Mouse (Mus musculus) intestine, postnatal 0 days (tissue): ENCODE data around the gene Sucla2. TPM values are rescaled to one million over a fixed set of nuclear protein-coding genes. Genes with fewer than 3 reads are reported as not detected.
"Not testable (repeated sequence)": the region's sequence is repeated elsewhere in the genome, so short reads cannot be mapped to it uniquely, and the experiment has no call there.

Experiments used
- ATAC-seq: fragments of 200-750 bp; cut with Nextera tagmentation; 2 replicates; pipeline ENCODE4 v1.8.0; 2017; ENCODE audit warnings: mild to moderate bottlenecking, moderate TSS enrichment, moderate library complexity
- H3K27ac ChIP-seq: fragments of 300-500 bp; sonication (generic); 2 replicates; pipeline ENCODE4 v1.5.1; 2014; ENCODE audit warnings: mild to moderate bottlenecking, low read depth, low read length, moderate library complexity
- H3K27me3 ChIP-seq: fragments of 300-500 bp; sonication (generic); replicated peaks from 2 replicates; pipeline ENCODE4 v1.6.1; 2014; ENCODE audit warnings: low read length, mixed read lengths; ENCODE audit not compliant: control insufficient read depth, insufficient read depth
- H3K36me3 ChIP-seq: fragments of 300-500 bp; sonication (generic); 2 replicates; pipeline ENCODE4 v1.6.1; 2014; ENCODE audit warnings: mild to moderate bottlenecking, moderate library complexity; ENCODE audit not compliant: control insufficient read depth, insufficient read depth
- H3K4me1 ChIP-seq: fragments of 300-500 bp; sonication (generic); replicated peaks from 2 replicates; pipeline ENCODE4 v1.6.1; 2014; ENCODE audit warnings: antibody characterized with exemption, low read length, mixed read lengths; ENCODE audit not compliant: control insufficient read depth, insufficient read depth
- H3K4me2 ChIP-seq: fragments of 300-500 bp; sonication (generic); replicated peaks from 2 replicates; pipeline ENCODE4 v1.6.1; 2014; ENCODE audit warnings: low read depth, mild to moderate bottlenecking, moderate library complexity
- H3K4me3 ChIP-seq: fragments of 300-500 bp; sonication (generic); 2 replicates; pipeline ENCODE4 v1.5.1; 2014; ENCODE audit warnings: low read depth, low read length
- H3K9ac ChIP-seq: fragments of 300-500 bp; sonication (generic); 2 replicates; pipeline ENCODE4 v1.6.1; 2014; ENCODE audit warnings: mild to moderate bottlenecking, low read depth, low read length
- H3K9me3 ChIP-seq: fragments of 300-500 bp; sonication (generic); 2 replicates; pipeline ENCODE4 v1.6.1; 2016; ENCODE audit warnings: mixed run types; ENCODE audit not compliant: control insufficient read depth
- CTCF ChIP-seq: sonication (generic); IDR thresholded peaks from 2 replicates; pipeline ENCODE4 v1.5.1; 2016; ENCODE audit warnings: low read depth, mild to moderate bottlenecking, control low read depth, antibody characterized with exemption, moderate library complexity
- WGBS: fragments of 180-500 bp; shearing (Covaris S2); extraction: QIAGEN DNeasy Blood & Tissue Kit; methylation state at CpG from one replicate; pipeline ENCODE4 v1.1.7; 2014; 5-methylcytosine and 5-hydroxymethylcytosine counted together
- polyA plus RNA-seq: library from polyadenylated mRNA; unstranded; fragments of >200 nt; fragmentation: Nextera tagmentation; extraction: Ambion mirVana; gene quantifications from 2 replicates; pipeline ENCODE4 v1.2.1, GENCODE M21; 2015

Gene Sucla2
- polyA plus RNA-seq, 1 experiment from 2014 or later: 202 TPM

- peaks cover 3% of the 10 kb centered on the region; the same call in 1 of the 2 replicates for H3K36me3 ChIP-seq
- H3K27me3 ChIP-seq: no peaks in the 10 kb centered on the region
- no peak overlapping the region for H3K27ac ChIP-seq
- no peaks in the 10 kb centered on the region for H3K4me1 ChIP-seq
- TF ChIP-seq CTCF: no peak
- ATAC-seq: no peak
- H3K4me2 ChIP-seq: no peak overlapping the region
- H3K4me3 ChIP-seq: no peak overlapping the region
- WGBS: 29% methylated on average over 11 of the region's 11 CpGs
- H3K9ac ChIP-seq: no peak overlapping the region
- H3K9me3 ChIP-seq: no peaks in the 10 kb centered on the region
These were observed 83.8 kb downstream of the Sucla2 start for GRCm38 (mm10) chr14:73608668-73609481.

- not testable (repeated sequence) for H3K9me3 ChIP-seq, H3K27me3 ChIP-seq, ATAC-seq, H3K9ac ChIP-seq, H3K4me1 ChIP-seq, H3K4me2 ChIP-seq, H3K36me3 ChIP-seq, H3K27ac ChIP-seq, H3K4me3 ChIP-seq
- 57% methylated on average over 1 of the region's 1 CpGs for WGBS
These were observed 89.8 kb downstream of the Sucla2 start for GRCm38 (mm10) chr14:73614961-73615360.

- H3K27ac ChIP-seq: no peak overlapping the region
- no peaks in the 10 kb centered on the region for H3K27me3 ChIP-seq
- H3K4me1 ChIP-seq: no peaks in the 10 kb centered on the region
- TF ChIP-seq CTCF: no peak
- no peak overlapping the region for H3K9ac ChIP-seq
- H3K4me3 ChIP-seq: no peak overlapping the region
- no peaks in the 10 kb centered on the region for H3K9me3 ChIP-seq
- WGBS: 82% methylated on average over 3 of the region's 3 CpGs
- H3K36me3 ChIP-seq: no peaks in the 10 kb centered on the region
- H3K4me2 ChIP-seq: no peak overlapping the region
- ATAC-seq: no peak
These were observed 95.8 kb downstream of the Sucla2 start for GRCm38 (mm10) chr14:73620880-73621279.

- H3K4me3 ChIP-seq: no peak overlapping the region
- H3K9me3 ChIP-seq: no peaks in the 10 kb centered on the region
- TF ChIP-seq CTCF: no peak
- ATAC-seq: no peak
- no peaks in the 10 kb centered on the region for H3K36me3 ChIP-seq
- 79% methylated on average over 1 of the region's 1 CpGs for WGBS
- no peaks in the 10 kb centered on the region for H3K4me1 ChIP-seq
- H3K27ac ChIP-seq: no peak overlapping the region
- H3K9ac ChIP-seq: no peak overlapping the region
- no peak overlapping the region for H3K4me2 ChIP-seq
- no peaks in the 10 kb centered on the region for H3K27me3 ChIP-seq
These were observed 97.9 kb downstream of the Sucla2 start for GRCm38 (mm10) chr14:73622988-73623387.

GRCm38 (mm10) chr14:73625469-73625868 is 100.3 kb downstream of the Sucla2 start:
- Histone ChIP-seq H3K9me3 (no peaks in the 10 kb centered on the region), H3K36me3 (no peaks in the 10 kb centered on the region), H3K27me3 (no peaks in the 10 kb centered on the region), H3K9ac (no peak overlapping the region), H3K27ac (no peak overlapping the region), H3K4me3 (no peak overlapping the region), H3K4me1 (no peaks in the 10 kb centered on the region), H3K4me2 (no peak overlapping the region)
- TF ChIP-seq CTCF: peak; percentile 57
- 75% methylated on average over 3 of the region's 3 CpGs for WGBS
- no peak for ATAC-seq

- Histone ChIP-seq H3K4me1 (no peaks in the 10 kb centered on the region), H3K27me3 (no peaks in the 10 kb centered on the region), H3K27ac (no peak overlapping the region), H3K36me3 (no peaks in the 10 kb centered on the region), H3K9ac (no peak overlapping the region), H3K4me2 (no peak overlapping the region), H3K9me3 (no peaks in the 10 kb centered on the region), H3K4me3 (no peak overlapping the region)
- 63% methylated on average over 4 of the region's 4 CpGs for WGBS
- no peak for TF ChIP-seq CTCF
- ATAC-seq: no peak
These were observed 106.4 kb downstream of the Sucla2 start for GRCm38 (mm10) chr14:73631511-73631910.
